Mouse (Mus musculus) forebrain, embryonic 12.5 days (tissue): Measurements from ENCODE around the gene Celsr2. TPM values are rescaled to one million over a fixed set of nuclear protein-coding genes. Genes with fewer than 3 reads are reported as not detected.

Experiments used
- ATAC-seq: fragments of 200-750 bp; cut with Nextera tagmentation; 2 replicates; pipeline ENCODE4 v1.8.0; 2017; ENCODE audit warnings: moderate TSS enrichment; ENCODE audit not compliant: low FRiP score
- H3K27ac ChIP-seq: fragments of 300-500 bp; sonication (generic); 2 replicates; pipeline ENCODE4 v1.5.1; 2016; ENCODE audit warnings: mild to moderate bottlenecking
- H3K27me3 ChIP-seq: fragments of 300-500 bp; sonication (generic); 2 replicates; pipeline ENCODE4 v1.6.1; 2016; ENCODE audit warnings: mild to moderate bottlenecking
- H3K36me3 ChIP-seq: fragments of 300-500 bp; sonication (generic); replicated peaks from 2 replicates; pipeline ENCODE4 v1.6.1; 2016; ENCODE audit warnings: mild to moderate bottlenecking
- H3K4me1 ChIP-seq: fragments of 300-500 bp; sonication (generic); 2 replicates; pipeline ENCODE4 v1.6.1; 2016
- H3K4me2 ChIP-seq: fragments of 300-500 bp; sonication (generic); 2 replicates; pipeline ENCODE4 v1.6.1; 2016; ENCODE audit warnings: mild to moderate bottlenecking, moderate library complexity
- H3K4me3 ChIP-seq: fragments of 300-500 bp; sonication (generic); replicated peaks from 2 replicates; pipeline ENCODE4 v1.5.1; 2016; ENCODE audit warnings: mild to moderate bottlenecking
- H3K9ac ChIP-seq: fragments of 300-500 bp; sonication (generic); 2 replicates; pipeline ENCODE4 v1.6.1; 2016; ENCODE audit warnings: mild to moderate bottlenecking
- H3K9me3 ChIP-seq: fragments of 300-500 bp; sonication (generic); 2 replicates; pipeline ENCODE4 v1.6.1; 2016
- WGBS: fragments of 180-500 bp; shearing (Covaris S2); methylation state at CpG from one replicate; pipeline ENCODE4 v1.1.7; 2016; 5-methylcytosine and 5-hydroxymethylcytosine counted together
- polyA plus RNA-seq: library from polyadenylated mRNA; unstranded; fragments of >200 nt; fragmentation: Nextera tagmentation; extraction: Ambion mirVana; gene quantifications from 2 replicates; pipeline ENCODE4 v1.2.1, GENCODE M21; 2016

The Celsr2 gene
- polyA plus RNA-seq, 1 experiment from 2014 or later = 60.4 TPM

GRCm38 (mm10) chr3:108389111-108389545 is 26.2 kb downstream of the Celsr2 start:
- WGBS = under 1% methylated on average over 5 of the region's 5 CpGs
- Histone ChIP-seq H3K4me3 (no peak overlapping the region), H3K9ac (no peak overlapping the region), H3K27me3 (0 out of 2 replicates have a peak, but pooled peaks cover 2% of the 10 kb centered on the region), H3K4me1 (peaks cover 35% of the 10 kb centered on the region), H3K36me3 (peaks cover 47% of the 10 kb centered on the region), H3K27ac (peak overlapping the region; percentile 42; the same call in 1 of the 2 replicates), H3K9me3 (no peaks in the 10 kb centered on the region), H3K4me2 (no peak overlapping the region)
- peak; percentile 76 for ATAC-seq

- Histone ChIP-seq H3K4me3 (no peak overlapping the region), H3K4me2 (no peak overlapping the region), H3K36me3 (peaks cover 20% of the 10 kb centered on the region), H3K27me3 (no peaks in the 10 kb centered on the region), H3K27ac (no peak overlapping the region), H3K9ac (no peak overlapping the region), H3K4me1 (peaks cover 41% of the 10 kb centered on the region), H3K9me3 (no peaks in the 10 kb centered on the region)
- 91% methylated on average over 10 of the region's 10 CpGs for WGBS
- no peak for ATAC-seq
Observed at GRCm38 (mm10) chr3:108386186-108386585, 29.2 kb downstream of the Celsr2 start.

- Histone ChIP-seq H3K9me3 (no peaks in the 10 kb centered on the region), H3K9ac (peak overlapping the region; percentile 64), H3K27ac (no peak overlapping the region), H3K36me3 (peaks cover 20% of the 10 kb centered on the region), H3K4me2 (peak overlapping the region; percentile 71), H3K4me3 (peak overlapping the region; percentile 50), H3K27me3 (no peaks in the 10 kb centered on the region), H3K4me1 (peaks cover 42% of the 10 kb centered on the region)
- WGBS = 50% methylated on average over 2 of the region's 2 CpGs
- ATAC-seq = no peak
Observed at GRCm38 (mm10) chr3:108384425-108384824, 30.9 kb downstream of the Celsr2 start.

GRCm38 (mm10) chr3:108383485-108384354 is 31.6 kb downstream of the Celsr2 start, which contains the start of gene Psrc1:
TSS of gene Psrc1 (plus strand) at chr3:108383839.
- Histone ChIP-seq H3K27ac (peak within 1 kb of the TSS; percentile 72), H3K9ac (peak within 1 kb of the TSS; percentile 64), H3K4me3 (peak within 1 kb of the TSS; percentile 50), H3K27me3 (no peaks in the 10 kb centered on the region), H3K4me1 (peaks cover 39% of the 10 kb centered on the region), H3K9me3 (no peaks in the 10 kb centered on the region), H3K4me2 (peak within 1 kb of the TSS; percentile 71), H3K36me3 (peaks cover 20% of the 10 kb centered on the region)
- under 1% methylated on average over 44 of the region's 44 CpGs for WGBS
- ATAC-seq = peak; percentile 93

- no peak for ATAC-seq
- H3K27ac ChIP-seq = no peak overlapping the region
- peak overlapping the region; percentile 71 for H3K4me2 ChIP-seq
- H3K27me3 ChIP-seq = no peaks in the 10 kb centered on the region
- no peak overlapping the region for H3K9ac ChIP-seq
- peak overlapping the region; percentile 50; the same call in 1 of the 2 replicates for H3K4me3 ChIP-seq
- H3K9me3 ChIP-seq = no peaks in the 10 kb centered on the region
- 76% methylated on average over 14 of the region's 14 CpGs for WGBS
- H3K36me3 ChIP-seq = peaks cover 16% of the 10 kb centered on the region
- peaks cover 39% of the 10 kb centered on the region for H3K4me1 ChIP-seq
Observed at GRCm38 (mm10) chr3:108381945-108382875, 33.1 kb downstream of the Celsr2 start.

GRCm38 (mm10) chr3:108380695-108381094 is 34.7 kb downstream of the Celsr2 start:
- H3K4me2 ChIP-seq = no peak overlapping the region
- H3K9ac ChIP-seq = no peak overlapping the region
- 0 out of 2 replicates have a peak, but pooled peaks cover 4% of the 10 kb centered on the region for H3K36me3 ChIP-seq
- WGBS = 74% methylated on average over 6 of the region's 6 CpGs
- no peaks in the 10 kb centered on the region for H3K9me3 ChIP-seq
- H3K4me3 ChIP-seq = no peak overlapping the region
- H3K27ac ChIP-seq = no peak overlapping the region
- no peaks in the 10 kb centered on the region for H3K27me3 ChIP-seq
- H3K4me1 ChIP-seq = peaks cover 38% of the 10 kb centered on the region
- no peak for ATAC-seq

GRCm38 (mm10) chr3:108378875-108379663 is 36.3 kb downstream of the Celsr2 start:
- Histone ChIP-seq H3K9me3 (no peaks in the 10 kb centered on the region), H3K4me1 (peaks cover 22% of the 10 kb centered on the region), H3K27ac (no peak overlapping the region), H3K9ac (no peak overlapping the region), H3K36me3 (no peaks in the 10 kb centered on the region), H3K4me3 (no peak overlapping the region), H3K27me3 (no peaks in the 10 kb centered on the region), H3K4me2 (no peak overlapping the region)
- WGBS = 71% methylated on average over 7 of the region's 7 CpGs
- no peak for ATAC-seq

- no peak for ATAC-seq
- H3K4me1 ChIP-seq = no peaks in the 10 kb centered on the region
- no peak overlapping the region for H3K9ac ChIP-seq
- no peaks in the 10 kb centered on the region for H3K36me3 ChIP-seq
- no peak overlapping the region for H3K27ac ChIP-seq
- H3K9me3 ChIP-seq = no peaks in the 10 kb centered on the region
- H3K4me3 ChIP-seq = no peak overlapping the region
- 83% methylated on average over 3 of the region's 3 CpGs for WGBS
- no peak overlapping the region for H3K4me2 ChIP-seq
- no peaks in the 10 kb centered on the region for H3K27me3 ChIP-seq
Observed at GRCm38 (mm10) chr3:108372691-108373090, 42.7 kb downstream of the Celsr2 start.

- Histone ChIP-seq H3K4me3 (no peak overlapping the region), H3K4me1 (no peaks in the 10 kb centered on the region), H3K9ac (no peak overlapping the region), H3K9me3 (no peaks in the 10 kb centered on the region), H3K4me2 (no peak overlapping the region), H3K27me3 (no peaks in the 10 kb centered on the region), H3K36me3 (no peaks in the 10 kb centered on the region), H3K27ac (no peak overlapping the region)
- 68% methylated on average over 3 of the region's 3 CpGs for WGBS
- no peak for ATAC-seq
Observed at GRCm38 (mm10) chr3:108372274-108372673, 43.1 kb downstream of the Celsr2 start.

- no peak for ATAC-seq
- no peak overlapping the region for H3K9ac ChIP-seq
- 78% methylated on average over 5 of the region's 5 CpGs for WGBS
Observed at GRCm38 (mm10) chr3:108368721-108369120, 46.6 kb downstream of the Celsr2 start.

GRCm38 (mm10) chr3:108367828-108368227 is 47.5 kb downstream of the Celsr2 start:
- ATAC-seq = no peak
- Histone ChIP-seq H3K4me2 (no peak overlapping the region), H3K4me1 (peaks cover 10% of the 10 kb centered on the region), H3K9ac (no peak overlapping the region), H3K27me3 (no peaks in the 10 kb centered on the region), H3K9me3 (no peaks in the 10 kb centered on the region), H3K36me3 (no peaks in the 10 kb centered on the region), H3K4me3 (no peak overlapping the region), H3K27ac (no peak overlapping the region)
- WGBS = 86% methylated on average over 3 of the region's 3 CpGs

More at GRCm38 (mm10) chr3:108368721-108369120, 46.6 kb downstream of the Celsr2 start:
- H3K4me3 ChIP-seq = no peak overlapping the region
- no peaks in the 10 kb centered on the region for H3K36me3 ChIP-seq
- H3K9me3 ChIP-seq = no peaks in the 10 kb centered on the region
- H3K4me2 ChIP-seq = no peak overlapping the region
- H3K4me1 ChIP-seq = peaks cover 10% of the 10 kb centered on the region
- H3K27ac ChIP-seq = no peak overlapping the region
- H3K27me3 ChIP-seq = no peaks in the 10 kb centered on the region
